Mouse (Mus musculus) embryo, embryonic 11 days (tissue): ENCODE measurements around the gene Gm21310.
"Not testable (repeated sequence)": the region's sequence is repeated elsewhere in the genome, so short reads cannot be mapped to it uniquely, and the experiment has no call there.

Experiments
- DNase-seq: peaks from one replicate; pipeline ENCODE4 v3.0.0-alpha.2; 2015

The Gm21310 gene

GRCm38 (mm10) chrY:10147083-10147482 is at the start of gene Gm21310:
Gm21310 (minus strand) TSS chrY:10147183.
- not testable (repeated sequence) for DNase-seq
